Mouse (Mus musculus): ENCODE measurements around the gene Otub2.

- TF ChIP-seq POLR2A (IDR thresholded peaks at IDR 0.05; ENCODE audit: insufficient read length, low read depth) (no peak), CEBPB (IDR thresholded peaks at IDR 0.05; ENCODE audit: insufficient read depth, poor library complexity, severe bottlenecking) (no peak), POLR2AphosphoS2 (IDR thresholded peaks at IDR 0.05; ENCODE audit: insufficient read length, low read depth) (no peak), E2F4 (IDR thresholded peaks at IDR 0.05; ENCODE audit: insufficient read depth) (no peak), MYOD1 (IDR thresholded peaks at IDR 0.05; ENCODE audit: control insufficient read depth in 1 of 3, insufficient read length in 2 of 3, low read depth in 2 of 3) (no peak)
Observed at GRCm38 (mm10) chr12:103376774-103377173, 11.7 kb upstream of the Otub2 start.

All from myocyte (in vitro differentiated cells).